Mouse (Mus musculus) hindbrain, embryonic 10.5 days (tissue): ENCODE data around the gene Foxp1. TPM values are rescaled to one million over a fixed set of nuclear protein-coding genes. Genes with fewer than 3 reads are reported as not detected.

Source experiments
- DNase-seq: peaks from one replicate; pipeline ENCODE4 v3.0.0-alpha.2; 2017; ENCODE audit warnings: low spot score
- H3K27ac ChIP-seq: fragments of 300-500 bp; sonication (generic); 2 replicates; pipeline ENCODE4 v1.5.1; 2016; ENCODE audit warnings: mild to moderate bottlenecking, moderate library complexity
- H3K27me3 ChIP-seq: fragments of 300-500 bp; sonication (generic); 2 replicates; pipeline ENCODE4 v1.6.1; 2016; ENCODE audit warnings: mild to moderate bottlenecking; ENCODE audit not compliant: poor library complexity, insufficient read depth, severe bottlenecking
- H3K36me3 ChIP-seq: fragments of 300-500 bp; sonication (generic); 2 replicates; pipeline ENCODE4 v1.6.1; 2016; ENCODE audit warnings: mild to moderate bottlenecking, moderate library complexity
- H3K4me1 ChIP-seq: fragments of 300-500 bp; sonication (generic); replicated peaks from 2 replicates; pipeline ENCODE4 v1.6.1; 2016; ENCODE audit warnings: mild to moderate bottlenecking
- H3K4me3 ChIP-seq: fragments of 300-500 bp; sonication (generic); 2 replicates; pipeline ENCODE4 v1.5.1; 2016; ENCODE audit warnings: mild to moderate bottlenecking, moderate library complexity
- H3K9me3 ChIP-seq: fragments of 300-500 bp; sonication (generic); 2 replicates; pipeline ENCODE4 v1.6.1; 2016; ENCODE audit warnings: mild to moderate bottlenecking, moderate library complexity
- WGBS: fragments of 180-500 bp; shearing (Covaris S2); methylation state at CpG from one replicate; pipeline ENCODE4 v1.1.7; 2016; 5-methylcytosine and 5-hydroxymethylcytosine counted together
- polyA plus RNA-seq: library from polyadenylated mRNA; unstranded; fragments of >200 nt; fragmentation: Nextera tagmentation; extraction: Ambion mirVana; gene quantifications from 2 replicates; pipeline ENCODE4 v1.2.1, GENCODE M21; 2016

Foxp1 gene
- polyA plus RNA-seq, 1 experiment from 2014 or later, result 64.3 TPM

- Histone ChIP-seq H3K27ac (no peak overlapping the region), H3K4me1 (peaks cover 47% of the 10 kb centered on the region), H3K27me3 (no peaks in the 10 kb centered on the region; the same call in 1 of the 2 replicates), H3K4me3 (no peak overlapping the region), H3K36me3 (no peaks in the 10 kb centered on the region), H3K9me3 (no peaks in the 10 kb centered on the region)
- 81% methylated on average over 7 of the region's 7 CpGs for WGBS
- DNase-seq, result no peak
These were observed 6.8 kb downstream of the Foxp1 start for GRCm38 (mm10) chr6:99515667-99516199.

DNA sequence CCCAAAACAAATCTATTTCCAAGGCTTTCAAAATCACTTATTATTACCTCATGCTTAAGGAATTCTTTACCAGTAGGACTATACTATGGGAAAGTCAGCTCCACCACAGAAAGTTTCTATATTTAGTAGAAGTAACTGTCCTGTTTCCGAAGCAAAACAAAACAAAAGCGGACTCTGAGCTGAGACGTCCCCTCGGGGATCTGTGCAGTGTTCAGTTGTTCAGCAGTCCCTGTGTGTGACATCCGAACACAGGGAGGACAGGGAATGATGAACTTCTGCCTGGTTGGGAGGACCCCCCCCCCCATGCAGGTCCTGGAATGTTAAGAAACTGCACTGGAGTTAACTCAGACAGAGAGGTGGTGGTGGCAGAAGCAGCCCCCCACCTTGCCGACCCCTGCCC lies 10.7 kb downstream of the Foxp1 start:
- Histone ChIP-seq H3K36me3 (peaks cover 6% of the 10 kb centered on the region; the same call in 1 of the 2 replicates), H3K27ac (no peak overlapping the region), H3K4me3 (no peak overlapping the region), H3K4me1 (peaks cover 45% of the 10 kb centered on the region), H3K27me3 (no peaks in the 10 kb centered on the region; the same call in 1 of the 2 replicates), H3K9me3 (no peaks in the 10 kb centered on the region)
- WGBS, result 49% methylated on average over 6 of the region's 6 CpGs
- no peak for DNase-seq

GRCm38 (mm10) chr6:99509189-99509592 lies 13.3 kb downstream of the Foxp1 start:
- Histone ChIP-seq H3K27me3 (no peaks in the 10 kb centered on the region), H3K36me3 (peaks cover 31% of the 10 kb centered on the region), H3K27ac (no peak overlapping the region), H3K4me3 (no peak overlapping the region), H3K9me3 (no peaks in the 10 kb centered on the region), H3K4me1 (peaks cover 33% of the 10 kb centered on the region)
- DNase-seq, result no peak
- WGBS, result 90% methylated on average over 9 of the region's 9 CpGs

GRCm38 (mm10) chr6:99506816-99507215 lies 15.7 kb downstream of the Foxp1 start:
- no peaks in the 10 kb centered on the region for H3K9me3 ChIP-seq
- DNase-seq, result no peak
- peaks cover 44% of the 10 kb centered on the region for H3K36me3 ChIP-seq
- H3K27ac ChIP-seq, result no peak overlapping the region
- H3K27me3 ChIP-seq, result no peaks in the 10 kb centered on the region
- 89% methylated on average over 6 of the region's 6 CpGs for whole genome bisulfite sequencing
- H3K4me1 ChIP-seq, result peaks cover 24% of the 10 kb centered on the region
- no peak overlapping the region for H3K4me3 ChIP-seq

GRCm38 (mm10) chr6:99503741-99504140 lies 18.8 kb downstream of the Foxp1 start:
- DNase-seq, result no peak
- Histone ChIP-seq H3K27ac (no peak overlapping the region), H3K4me3 (no peak overlapping the region), H3K27me3 (no peaks in the 10 kb centered on the region), H3K36me3 (peaks cover 38% of the 10 kb centered on the region), H3K9me3 (no peaks in the 10 kb centered on the region), H3K4me1 (no peaks in the 10 kb centered on the region)
- 93% methylated on average over 1 of the region's 1 CpGs for WGBS

DNA sequence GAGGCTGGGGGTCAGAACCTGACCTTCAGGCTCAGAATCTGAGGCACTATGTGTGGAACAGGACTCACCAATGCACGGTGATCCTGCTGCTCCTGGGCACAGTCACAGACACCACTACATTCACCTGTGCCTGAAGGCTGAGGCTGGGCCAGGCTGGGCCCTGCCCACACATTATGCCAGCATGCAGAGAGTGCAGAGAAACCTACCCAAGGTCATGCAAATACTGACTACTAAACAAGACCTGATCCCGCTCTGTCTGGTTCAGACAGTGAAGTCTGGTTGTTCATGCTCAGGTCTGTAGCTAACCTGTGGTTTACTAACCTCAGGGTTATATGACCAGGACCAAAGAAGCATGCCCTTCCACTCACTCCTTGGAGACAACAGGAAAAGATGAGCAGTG lies 19.8 kb downstream of the Foxp1 start:
- Histone ChIP-seq H3K4me1 (no peaks in the 10 kb centered on the region), H3K27ac (no peak overlapping the region), H3K9me3 (no peaks in the 10 kb centered on the region), H3K4me3 (no peak overlapping the region), H3K27me3 (no peaks in the 10 kb centered on the region), H3K36me3 (peaks cover 38% of the 10 kb centered on the region)
- WGBS, result 82% methylated on average over 2 of the region's 2 CpGs
- no peak for DNase-seq

DNA sequence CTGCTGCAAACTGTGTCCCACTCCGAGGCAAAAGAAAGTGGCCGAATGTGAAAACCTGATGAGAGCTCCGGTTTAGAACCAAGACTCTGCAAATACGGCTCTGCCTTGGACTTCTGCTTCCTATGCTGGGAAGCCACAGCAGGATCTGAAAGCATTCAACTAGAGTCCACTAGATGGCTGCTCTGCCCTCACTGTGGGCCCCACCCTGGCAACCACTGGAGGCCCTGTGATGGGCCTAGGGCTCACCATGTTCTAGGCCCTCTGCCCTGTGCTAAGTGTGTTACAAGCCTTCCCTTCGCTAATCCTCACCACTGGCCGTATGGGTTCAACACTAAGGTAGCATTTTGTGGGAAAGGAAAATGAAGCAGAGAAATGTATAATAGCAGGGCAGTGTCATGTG lies 20.2 kb downstream of the Foxp1 start:
- 87% methylated on average over 6 of the region's 6 CpGs for WGBS
- Histone ChIP-seq H3K27me3 (no peaks in the 10 kb centered on the region), H3K36me3 (peaks cover 38% of the 10 kb centered on the region), H3K4me3 (no peak overlapping the region), H3K27ac (no peak overlapping the region), H3K4me1 (no peaks in the 10 kb centered on the region), H3K9me3 (no peaks in the 10 kb centered on the region)
- DNase-seq, result no peak

- H3K27ac ChIP-seq, result no peak overlapping the region
- H3K36me3 ChIP-seq, result peaks cover 26% of the 10 kb centered on the region
- no peaks in the 10 kb centered on the region for H3K9me3 ChIP-seq
- no peak overlapping the region for H3K4me3 ChIP-seq
- peaks cover 7% of the 10 kb centered on the region; the same call in 1 of the 2 replicates for H3K4me1 ChIP-seq
- 94% methylated on average over 3 of the region's 3 CpGs for WGBS
- no peak for DNase-seq
- H3K27me3 ChIP-seq, result no peaks in the 10 kb centered on the region
These were observed 21.8 kb downstream of the Foxp1 start for GRCm38 (mm10) chr6:99500570-99501270.

DNA sequence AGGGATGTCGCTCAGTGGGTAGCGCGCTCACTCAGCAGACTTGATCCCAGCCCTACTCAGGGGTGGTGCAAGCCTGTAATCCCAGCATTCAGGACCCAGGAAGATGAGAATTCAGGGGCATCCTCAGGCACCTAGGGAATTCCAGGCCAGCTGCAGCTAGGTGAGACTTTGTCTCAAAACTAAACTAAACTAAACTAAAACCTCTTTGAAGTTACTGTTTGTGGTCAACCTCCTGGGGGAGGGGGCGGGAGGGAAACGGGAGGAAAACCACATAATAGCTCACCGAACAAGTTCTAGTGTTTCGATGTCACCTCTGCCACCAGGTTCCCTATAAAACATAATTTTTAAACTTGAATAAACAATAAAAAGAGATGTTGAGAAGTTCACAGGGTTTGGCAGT lies 24.4 kb downstream of the Foxp1 start:
- Histone ChIP-seq H3K27ac (no peak overlapping the region), H3K9me3 (no peaks in the 10 kb centered on the region), H3K4me3 (no peak overlapping the region), H3K36me3 (peaks cover 6% of the 10 kb centered on the region; the same call in 1 of the 2 replicates), H3K27me3 (no peaks in the 10 kb centered on the region), H3K4me1 (peaks cover 7% of the 10 kb centered on the region; the same call in 1 of the 2 replicates)
- no peak for DNase-seq
- 86% methylated on average over 7 of the region's 7 CpGs for WGBS

- WGBS, result 84% methylated on average over 5 of the region's 5 CpGs
- no peaks in the 10 kb centered on the region for H3K36me3 ChIP-seq
- DNase-seq, result no peak
- no peaks in the 10 kb centered on the region for H3K27me3 ChIP-seq
- H3K4me1 ChIP-seq, result peaks cover 11% of the 10 kb centered on the region; the same call in 1 of the 2 replicates
- no peak overlapping the region for H3K4me3 ChIP-seq
- H3K27ac ChIP-seq, result no peak overlapping the region
- H3K9me3 ChIP-seq, result no peaks in the 10 kb centered on the region
These were observed 26.4 kb downstream of the Foxp1 start for GRCm38 (mm10) chr6:99496114-99496513.

- no peak for DNase-seq
- Histone ChIP-seq H3K36me3 (no peaks in the 10 kb centered on the region), H3K9me3 (no peaks in the 10 kb centered on the region), H3K4me1 (peaks cover 25% of the 10 kb centered on the region), H3K27me3 (no peaks in the 10 kb centered on the region), H3K4me3 (no peak overlapping the region), H3K27ac (no peak overlapping the region)
- WGBS, result 44% methylated on average over 3 of the region's 3 CpGs
These were observed 29.6 kb downstream of the Foxp1 start for GRCm38 (mm10) chr6:99492937-99493336.

DNA sequence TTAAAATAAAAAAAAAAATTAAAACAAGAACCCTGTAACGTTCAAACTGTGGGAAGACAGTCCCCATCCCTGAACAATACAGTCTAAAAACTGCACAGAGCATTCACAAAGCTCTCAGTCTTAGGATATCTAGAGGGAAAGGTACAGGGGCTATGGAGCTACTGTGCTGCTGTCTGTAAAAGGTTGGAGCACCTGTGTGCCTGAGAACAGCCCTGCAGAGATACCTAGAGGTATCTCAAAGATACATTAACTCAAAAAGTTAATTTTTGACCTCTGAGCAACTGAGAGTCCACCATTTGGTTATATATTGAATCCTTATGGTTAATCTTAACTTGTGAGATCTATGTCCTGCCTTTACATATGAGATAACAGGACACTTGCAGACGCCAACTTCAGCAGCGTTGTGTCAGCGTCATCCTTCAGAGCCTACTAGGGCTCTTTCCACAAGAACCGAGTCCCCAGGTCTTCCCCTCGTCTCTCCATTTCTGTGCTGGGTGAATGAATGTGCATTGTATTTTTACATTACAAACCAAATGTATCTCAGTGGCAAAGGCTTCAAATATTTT lies 30.5 kb downstream of the Foxp1 start:
- H3K36me3 ChIP-seq, result no peaks in the 10 kb centered on the region
- no peaks in the 10 kb centered on the region for H3K9me3 ChIP-seq
- H3K27ac ChIP-seq, result no peak overlapping the region
- WGBS, result 88% methylated on average over 6 of the region's 6 CpGs
- no peak overlapping the region for H3K4me3 ChIP-seq
- DNase-seq, result no peak
- H3K27me3 ChIP-seq, result no peaks in the 10 kb centered on the region
- peaks cover 25% of the 10 kb centered on the region for H3K4me1 ChIP-seq

- H3K4me3 ChIP-seq, result no peak overlapping the region
- H3K9me3 ChIP-seq, result no peaks in the 10 kb centered on the region
- H3K4me1 ChIP-seq, result peaks cover 18% of the 10 kb centered on the region
- WGBS, result 84% methylated on average over 3 of the region's 3 CpGs
- no peaks in the 10 kb centered on the region for H3K36me3 ChIP-seq
- DNase-seq, result no peak
- no peak overlapping the region for H3K27ac ChIP-seq
- H3K27me3 ChIP-seq, result no peaks in the 10 kb centered on the region
These were observed 31.4 kb downstream of the Foxp1 start for GRCm38 (mm10) chr6:99491146-99491545.
